Mouse (Mus musculus) liver, embryonic 11.5 days (tissue): ENCODE results near the gene Bet1l. TPM values are rescaled to one million over a fixed set of nuclear protein-coding genes. Genes with fewer than 3 reads are reported as not detected.

Experiments used
- ATAC-seq: fragments of 200-750 bp; cut with Nextera tagmentation; replicated peaks from 2 replicates; pipeline ENCODE4 v1.8.0; 2017; ENCODE audit warnings: moderate number of reproducible peaks, mild to moderate bottlenecking, moderate TSS enrichment, moderate library complexity; ENCODE audit not compliant: low FRiP score
- DNase-seq: peaks from one replicate; pipeline ENCODE4 v3.0.0-alpha.2; 2017; ENCODE audit warnings: low spot score
- H3K27ac ChIP-seq: fragments of 300-500 bp; sonication (generic); 2 replicates; pipeline ENCODE4 v1.5.1; 2014; ENCODE audit warnings: mild to moderate bottlenecking, low read depth, low read length, control low read depth
- H3K27me3 ChIP-seq: fragments of 300-500 bp; sonication (generic); replicated peaks from 2 replicates; pipeline ENCODE4 v1.6.1; 2014; ENCODE audit warnings: low read length, mixed read lengths; ENCODE audit not compliant: control insufficient read depth, insufficient read depth
- H3K36me3 ChIP-seq: fragments of 300-500 bp; sonication (generic); 2 replicates; pipeline ENCODE4 v1.6.1; 2014; ENCODE audit warnings: mild to moderate bottlenecking, low read length, moderate library complexity, mixed read lengths; ENCODE audit not compliant: control insufficient read depth, insufficient read depth
- H3K4me1 ChIP-seq: fragments of 300-500 bp; sonication (generic); replicated peaks from 2 replicates; pipeline ENCODE4 v1.6.1; 2014; ENCODE audit warnings: low read length, mixed read lengths; ENCODE audit not compliant: control insufficient read depth, insufficient read depth
- H3K4me2 ChIP-seq: fragments of 300-500 bp; sonication (generic); 2 replicates; pipeline ENCODE4 v1.6.1; 2014; ENCODE audit warnings: mild to moderate bottlenecking, control low read depth, moderate library complexity
- H3K4me3 ChIP-seq: fragments of 300-500 bp; sonication (generic); 2 replicates; pipeline ENCODE4 v1.5.1; 2014; ENCODE audit warnings: low read depth, low read length, control low read depth
- H3K9ac ChIP-seq: fragments of 300-500 bp; sonication (generic); 2 replicates; pipeline ENCODE4 v1.6.1; 2014; ENCODE audit warnings: low read depth, low read length, control low read depth
- H3K9me3 ChIP-seq: fragments of 300-500 bp; sonication (generic); 2 replicates; pipeline ENCODE4 v1.6.1; 2016; ENCODE audit warnings: low read length, inconsistent platforms, mixed read lengths; ENCODE audit not compliant: control insufficient read depth
- WGBS: fragments of 180-500 bp; shearing (Covaris S2); extraction: QIAGEN DNeasy Blood & Tissue Kit; methylation state at CpG from one replicate; pipeline ENCODE4 v1.1.7; 2014; 5-methylcytosine and 5-hydroxymethylcytosine counted together
- polyA plus RNA-seq: library from polyadenylated mRNA; unstranded; fragments of >200 nt; fragmentation: Nextera tagmentation; extraction: Ambion mirVana; gene quantifications from 2 replicates; pipeline ENCODE4 v1.2.1, GENCODE M21; 2014

Bet1l gene
- polyA plus RNA-seq, 1 experiment from 2014 or later, result 25.1 TPM

GRCm38 (mm10) chr7:140855181-140855580, 2.2 kb downstream of the Bet1l start:
- peak overlapping the region; percentile 67 for H3K4me3 ChIP-seq
- no peak for ATAC-seq
- no peaks in the 10 kb centered on the region for H3K27me3 ChIP-seq
- DNase-seq, result no peak
- no peaks in the 10 kb centered on the region for H3K9me3 ChIP-seq
- peak overlapping the region; percentile 91 for H3K9ac ChIP-seq
- H3K36me3 ChIP-seq, result peaks cover 31% of the 10 kb centered on the region
- H3K27ac ChIP-seq, result no peak overlapping the region
- H3K4me2 ChIP-seq, result peak overlapping the region; percentile 99
- 69% methylated on average over 9 of the region's 9 CpGs for WGBS
- peaks cover 22% of the 10 kb centered on the region for H3K4me1 ChIP-seq

GRCm38 (mm10) chr7:140854483-140854882, 2.9 kb downstream of the Bet1l start:
- H3K9me3 ChIP-seq, result no peaks in the 10 kb centered on the region
- no peaks in the 10 kb centered on the region for H3K27me3 ChIP-seq
- no peak overlapping the region for H3K27ac ChIP-seq
- DNase-seq (no peak), ATAC-seq (no peak)
- 93% methylated on average over 18 of the region's 18 CpGs for whole genome bisulfite sequencing
- H3K4me2 ChIP-seq, result peak overlapping the region; percentile 99; the same call in 1 of the 2 replicates
- peaks cover 22% of the 10 kb centered on the region for H3K4me1 ChIP-seq
- H3K4me3 ChIP-seq, result peak overlapping the region; percentile 67; the same call in 1 of the 2 replicates
- H3K9ac ChIP-seq, result no peak overlapping the region
- peaks cover 27% of the 10 kb centered on the region for H3K36me3 ChIP-seq

- Histone ChIP-seq H3K4me1 (peaks cover 17% of the 10 kb centered on the region), H3K4me2 (no peak overlapping the region), H3K27ac (no peak overlapping the region), H3K4me3 (no peak overlapping the region), H3K27me3 (no peaks in the 10 kb centered on the region), H3K9me3 (no peaks in the 10 kb centered on the region), H3K9ac (0 out of 2 replicates have a peak overlapping the region, but pooled peaks have one; percentile 25), H3K36me3 (peaks cover 23% of the 10 kb centered on the region)
- ATAC-seq, result no peak
- 78% methylated on average over 9 of the region's 9 CpGs for WGBS
- no peak for DNase-seq
These were observed 4.0 kb downstream of the Bet1l start for GRCm38 (mm10) chr7:140853386-140853785.

GRCm38 (mm10) chr7:140851916-140852315, 5.5 kb downstream of the Bet1l start:
- Histone ChIP-seq H3K9ac (no peak overlapping the region), H3K4me3 (no peak overlapping the region), H3K9me3 (no peaks in the 10 kb centered on the region), H3K4me2 (no peak overlapping the region), H3K27me3 (no peaks in the 10 kb centered on the region), H3K36me3 (peaks cover 23% of the 10 kb centered on the region), H3K4me1 (peaks cover 12% of the 10 kb centered on the region), H3K27ac (no peak overlapping the region)
- DNase-seq, result no peak
- ATAC-seq, result no peak
- 91% methylated on average over 4 of the region's 4 CpGs for WGBS

- H3K4me1 ChIP-seq, result peaks cover 4% of the 10 kb centered on the region; the same call in 1 of the 2 replicates
- peaks cover 17% of the 10 kb centered on the region for H3K36me3 ChIP-seq
- H3K27ac ChIP-seq, result no peak overlapping the region
- H3K9ac ChIP-seq, result no peak overlapping the region
- 86% methylated on average over 10 of the region's 10 CpGs for WGBS
- ATAC-seq (no peak), DNase-seq (no peak)
- peaks cover 5% of the 10 kb centered on the region; the same call in 1 of the 2 replicates for H3K27me3 ChIP-seq
- no peaks in the 10 kb centered on the region for H3K9me3 ChIP-seq
- no peak overlapping the region for H3K4me3 ChIP-seq
- no peak overlapping the region for H3K4me2 ChIP-seq
These were observed 8.8 kb downstream of the Bet1l start for GRCm38 (mm10) chr7:140848591-140848990.

GRCm38 (mm10) chr7:140847755-140848580, 9.4 kb downstream of the Bet1l start, which contains the start of gene Odf3:
Gene Odf3 (plus strand): TSS chr7:140847805.
- Histone ChIP-seq H3K4me1 (no peaks in the 10 kb centered on the region), H3K9me3 (no peaks in the 10 kb centered on the region), H3K9ac (no peak within 1 kb of the TSS), H3K4me3 (no peak within 1 kb of the TSS), H3K4me2 (no peak within 1 kb of the TSS), H3K27ac (no peak within 1 kb of the TSS), H3K27me3 (peaks cover 9% of the 10 kb centered on the region), H3K36me3 (peaks cover 11% of the 10 kb centered on the region; the same call in 1 of the 2 replicates)
- no peak for ATAC-seq
- no peak for DNase-seq
- WGBS, result 59% methylated on average over 11 of the region's 11 CpGs

GRCm38 (mm10) chr7:140846676-140847075, 10.7 kb downstream of the Bet1l start:
- Histone ChIP-seq H3K4me3 (no peak overlapping the region), H3K4me1 (no peaks in the 10 kb centered on the region), H3K27me3 (peaks cover 19% of the 10 kb centered on the region), H3K9me3 (no peaks in the 10 kb centered on the region), H3K36me3 (no peaks in the 10 kb centered on the region), H3K9ac (no peak overlapping the region), H3K27ac (no peak overlapping the region), H3K4me2 (no peak overlapping the region)
- no peak for DNase-seq
- no peak for ATAC-seq
- 75% methylated on average over 10 of the region's 10 CpGs for WGBS

GRCm38 (mm10) chr7:140845683-140846082, 11.7 kb downstream of the Bet1l start:
- Histone ChIP-seq H3K36me3 (no peaks in the 10 kb centered on the region), H3K4me1 (no peaks in the 10 kb centered on the region), H3K4me3 (no peak overlapping the region), H3K9ac (no peak overlapping the region), H3K4me2 (no peak overlapping the region), H3K9me3 (no peaks in the 10 kb centered on the region), H3K27me3 (peaks cover 29% of the 10 kb centered on the region), H3K27ac (no peak overlapping the region)
- ATAC-seq (no peak), DNase-seq (no peak)
- WGBS, result 62% methylated on average over 4 of the region's 4 CpGs
